Mouse (Mus musculus) c-Kit-negative CD71-positive TER-119-positive erythroid progenitor cells, embryonic 14.5 days (primary cell): Measurements from ENCODE around the gene 4930550C14Rik.

Experiments used
- DNase-seq: peaks from one replicate; pipeline ENCODE4 v3.0.0-alpha.2; 2013; ENCODE audit warnings: low read depth, low spot score

Gene 4930550C14Rik

DNA sequence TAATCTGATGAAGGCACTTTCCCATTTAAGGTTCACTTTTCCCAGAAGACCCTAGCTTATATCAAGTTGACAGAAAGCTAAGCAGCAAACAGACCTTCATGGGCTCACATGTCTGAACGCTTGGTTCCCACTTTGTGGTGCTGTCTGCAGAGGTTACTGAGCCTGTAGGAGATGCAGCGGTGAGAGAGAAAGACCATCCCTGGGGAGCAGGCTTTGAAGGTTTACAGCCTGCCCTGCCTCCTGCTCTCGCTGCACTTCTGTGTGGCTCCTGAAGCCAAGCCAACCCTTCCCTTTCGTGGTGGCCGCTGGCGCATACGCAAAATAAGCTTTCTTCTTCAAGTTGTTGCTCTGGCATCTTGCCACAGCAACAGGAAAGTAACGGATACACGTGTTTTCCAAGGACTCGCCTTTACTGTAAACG lies at the start of gene 4930550C14Rik:
TSS of gene 4930550C14Rik (plus strand) at position 35 of the 421 bp plus-strand sequence.
- DNase-seq: no peak

DNA sequence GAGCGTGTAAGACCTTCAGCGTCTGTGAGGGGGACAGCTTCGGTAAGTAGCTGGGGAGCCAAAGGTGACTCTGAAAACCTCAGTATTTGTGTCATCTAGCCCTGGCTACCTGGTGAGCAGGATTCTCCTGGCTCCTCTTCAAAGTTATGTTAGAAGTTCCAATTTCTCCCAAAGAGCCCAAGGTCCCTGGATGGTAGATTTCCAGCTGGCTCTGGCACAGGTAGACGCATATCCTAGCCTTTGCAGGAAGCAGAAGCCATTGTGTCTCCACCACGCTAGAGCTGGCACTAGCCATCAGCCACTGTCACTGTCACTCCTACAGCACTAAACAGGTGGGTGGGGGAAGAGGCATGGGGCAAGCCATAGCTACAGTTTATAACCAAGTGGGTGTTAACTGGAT lies 49.0 kb upstream of the 4930550C14Rik start:
- no peak for DNase-seq

DNA sequence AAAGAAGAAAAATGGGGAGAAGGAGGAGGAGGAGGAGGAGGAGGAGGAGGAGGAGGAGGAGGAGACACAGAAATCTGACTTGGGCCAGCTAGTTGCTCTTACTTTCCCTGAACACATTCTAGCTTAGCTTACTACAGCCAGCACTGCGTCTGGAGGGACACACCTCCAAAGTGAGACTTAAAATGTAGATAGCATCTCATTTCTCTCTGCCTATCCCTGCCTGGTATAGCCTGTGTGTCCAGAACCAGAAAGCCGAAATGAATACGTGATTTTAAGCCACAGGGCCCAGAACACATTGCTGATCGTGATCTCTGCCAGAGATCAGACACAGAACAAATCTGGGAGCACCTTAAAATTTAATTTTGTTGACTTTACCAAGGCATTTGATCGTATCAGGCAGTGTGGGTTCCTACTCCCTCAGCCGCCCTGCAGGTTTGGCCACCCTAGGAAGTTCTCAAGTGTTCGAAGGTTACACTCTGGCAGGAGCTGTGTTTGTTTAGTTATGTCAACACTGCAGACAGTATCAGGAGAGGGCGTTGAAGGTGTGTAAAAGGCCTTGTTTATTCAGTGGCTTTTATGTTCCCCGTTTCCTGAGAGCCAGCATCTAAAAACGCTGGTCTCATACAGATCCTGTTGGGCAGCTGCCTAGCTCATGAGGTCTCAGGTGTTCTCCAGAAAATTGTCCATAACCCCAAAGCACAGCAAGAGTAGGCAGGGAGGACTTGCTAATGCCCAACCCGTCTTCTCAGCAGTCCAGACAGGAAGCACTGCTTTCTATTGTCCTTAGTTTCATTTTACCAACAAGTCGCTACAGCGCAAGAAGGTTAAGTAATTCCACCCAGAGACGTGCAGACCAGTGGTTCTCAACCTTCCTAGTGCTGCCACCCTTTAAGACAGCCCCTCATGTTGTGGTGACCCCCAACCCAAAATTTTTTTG lies 45.6 kb upstream of the 4930550C14Rik start:
- DNase-seq: no peak

DNA sequence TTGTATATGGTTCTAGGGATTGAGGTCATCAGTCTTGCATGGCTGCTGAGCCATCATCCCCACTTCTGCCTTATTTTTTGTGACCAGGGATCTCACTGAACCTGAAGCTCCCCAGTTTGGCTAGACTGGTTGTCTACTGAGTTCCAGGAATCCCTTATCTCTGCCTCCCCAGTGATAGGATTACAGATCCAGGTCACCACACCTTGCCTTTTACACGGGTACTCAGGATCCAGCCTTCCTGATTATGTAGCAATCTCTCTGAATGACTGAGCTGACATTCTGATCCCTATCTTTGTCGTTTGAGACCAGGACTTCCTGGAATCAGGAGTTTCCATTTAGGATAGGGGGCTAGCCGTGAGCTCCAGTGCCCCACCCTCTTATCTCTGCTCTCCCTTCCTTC lies 30.8 kb upstream of the 4930550C14Rik start:
- DNase-seq: no peak

DNA sequence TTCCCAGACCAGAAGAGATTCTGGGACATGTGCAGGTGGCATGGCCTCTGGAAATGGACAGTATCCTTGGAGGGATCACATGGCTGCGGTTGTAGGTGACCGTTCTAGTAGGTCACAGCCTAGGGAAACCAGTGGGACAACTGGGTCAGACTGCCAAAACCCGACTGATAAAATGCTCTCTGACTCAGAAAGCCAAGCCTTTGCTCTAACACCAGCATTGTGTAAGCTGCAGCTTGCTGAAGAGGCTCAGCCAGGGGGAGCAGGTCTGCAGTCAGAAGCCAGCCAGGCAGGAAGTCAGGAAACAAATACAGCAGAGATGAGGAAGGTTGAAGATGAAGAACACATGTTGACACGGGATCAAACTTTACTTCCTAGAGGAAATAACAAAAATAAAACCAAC lies 26.2 kb upstream of the 4930550C14Rik start:
- no peak for DNase-seq

DNA sequence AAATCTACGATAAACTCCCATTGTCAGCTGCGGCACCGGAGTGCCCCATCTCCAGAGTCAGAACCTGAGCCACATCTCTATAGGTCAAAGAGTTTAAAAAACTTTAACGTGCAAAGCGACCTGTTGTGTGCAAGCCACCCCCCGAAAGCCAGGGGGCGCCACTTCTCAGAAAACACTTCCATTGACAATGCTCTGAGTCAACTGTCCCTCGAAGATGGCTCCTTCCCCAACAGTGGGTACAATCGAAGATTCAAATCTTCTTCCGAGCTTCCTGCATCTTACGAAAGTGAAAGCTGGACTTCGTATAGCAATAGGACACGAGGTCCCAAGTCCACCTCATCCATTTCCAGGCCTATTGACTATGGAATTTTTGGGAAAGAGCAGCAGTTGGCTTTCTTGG lies 25.3 kb upstream of the 4930550C14Rik start:
- DNase-seq: no peak

DNA sequence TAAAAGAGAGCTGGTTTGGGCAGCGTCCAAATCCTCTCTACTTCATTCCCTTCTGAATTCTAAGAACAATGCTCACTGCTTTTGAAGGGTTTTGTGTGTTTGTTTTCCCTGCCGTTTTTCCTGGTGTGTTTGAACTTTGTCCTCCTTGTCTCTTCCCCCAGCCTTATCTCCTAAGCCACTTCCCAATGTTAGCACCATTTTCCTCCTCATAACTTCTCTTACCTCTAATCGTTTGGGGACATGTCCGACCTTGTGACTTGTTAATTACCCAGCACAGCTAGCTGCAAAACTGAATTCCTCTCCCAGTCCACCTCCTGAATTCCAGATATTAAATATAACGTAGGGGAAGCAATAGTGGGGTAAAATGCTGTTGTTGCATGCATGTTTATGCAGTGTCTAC lies 24.5 kb upstream of the 4930550C14Rik start:
- no peak for DNase-seq

DNA sequence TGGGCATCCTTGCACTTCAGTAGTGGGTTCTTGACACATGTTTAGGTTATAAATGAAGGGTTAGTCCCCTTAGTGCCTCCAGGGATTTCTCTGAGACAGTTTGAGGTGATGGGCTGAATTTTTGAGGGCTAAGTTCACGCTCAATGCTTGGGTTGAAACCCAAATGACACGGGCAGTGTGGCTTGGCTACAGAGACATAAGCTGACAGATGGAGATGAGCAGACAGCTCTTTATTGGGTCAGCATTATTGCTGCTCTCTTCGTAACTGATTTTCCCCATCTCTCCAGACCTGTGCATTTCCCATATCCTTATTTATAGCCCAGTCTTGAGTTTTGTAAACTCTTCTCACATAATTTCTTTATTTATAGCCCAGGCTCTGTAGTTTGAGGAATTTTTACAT lies 24.0 kb upstream of the 4930550C14Rik start:
- no peak for DNase-seq

DNA sequence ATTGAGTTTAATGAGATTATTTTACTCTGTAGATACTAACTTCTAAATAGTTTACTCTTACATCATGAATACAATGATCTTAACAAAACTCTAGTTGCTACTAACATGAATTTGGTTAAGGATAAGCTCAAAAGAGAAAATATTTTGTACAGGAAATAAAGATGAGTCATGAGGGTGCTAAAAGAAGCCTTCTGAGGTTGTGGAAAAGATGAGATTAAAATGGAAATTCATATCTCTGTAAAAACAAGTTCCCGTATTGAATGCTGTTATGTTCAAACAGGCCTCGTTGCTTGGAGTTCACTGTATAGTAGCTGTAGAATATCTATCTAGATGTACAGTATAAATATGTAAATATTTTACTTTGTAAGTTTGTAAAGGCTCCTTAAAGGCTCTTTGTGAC lies 21.5 kb upstream of the 4930550C14Rik start:
- DNase-seq: no peak

DNA sequence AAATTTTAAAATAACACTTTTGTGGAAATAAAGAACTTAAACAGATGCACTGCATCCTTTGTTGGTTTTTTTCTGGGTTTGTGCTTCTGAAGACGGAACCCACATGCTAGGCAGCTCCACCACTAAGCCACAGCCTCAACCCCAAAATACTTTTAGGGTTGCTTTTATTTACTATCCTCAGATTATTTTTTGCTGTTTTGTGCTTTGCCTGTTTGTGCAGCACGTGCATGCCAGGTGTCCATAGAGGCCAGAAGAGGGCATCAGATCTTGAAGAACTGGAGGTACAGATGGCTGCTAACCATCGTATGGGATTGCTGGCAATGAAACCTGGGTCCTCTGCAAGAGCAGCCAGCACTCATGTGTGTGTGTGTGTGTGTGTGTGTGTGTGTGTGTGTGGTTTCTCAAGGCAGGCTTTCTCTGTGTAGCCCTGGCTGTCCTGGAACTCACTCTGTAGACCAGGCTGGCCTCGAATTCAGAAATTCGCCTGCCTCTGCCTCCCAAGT lies 21.0 kb upstream of the 4930550C14Rik start:
- DNase-seq: no peak

DNA sequence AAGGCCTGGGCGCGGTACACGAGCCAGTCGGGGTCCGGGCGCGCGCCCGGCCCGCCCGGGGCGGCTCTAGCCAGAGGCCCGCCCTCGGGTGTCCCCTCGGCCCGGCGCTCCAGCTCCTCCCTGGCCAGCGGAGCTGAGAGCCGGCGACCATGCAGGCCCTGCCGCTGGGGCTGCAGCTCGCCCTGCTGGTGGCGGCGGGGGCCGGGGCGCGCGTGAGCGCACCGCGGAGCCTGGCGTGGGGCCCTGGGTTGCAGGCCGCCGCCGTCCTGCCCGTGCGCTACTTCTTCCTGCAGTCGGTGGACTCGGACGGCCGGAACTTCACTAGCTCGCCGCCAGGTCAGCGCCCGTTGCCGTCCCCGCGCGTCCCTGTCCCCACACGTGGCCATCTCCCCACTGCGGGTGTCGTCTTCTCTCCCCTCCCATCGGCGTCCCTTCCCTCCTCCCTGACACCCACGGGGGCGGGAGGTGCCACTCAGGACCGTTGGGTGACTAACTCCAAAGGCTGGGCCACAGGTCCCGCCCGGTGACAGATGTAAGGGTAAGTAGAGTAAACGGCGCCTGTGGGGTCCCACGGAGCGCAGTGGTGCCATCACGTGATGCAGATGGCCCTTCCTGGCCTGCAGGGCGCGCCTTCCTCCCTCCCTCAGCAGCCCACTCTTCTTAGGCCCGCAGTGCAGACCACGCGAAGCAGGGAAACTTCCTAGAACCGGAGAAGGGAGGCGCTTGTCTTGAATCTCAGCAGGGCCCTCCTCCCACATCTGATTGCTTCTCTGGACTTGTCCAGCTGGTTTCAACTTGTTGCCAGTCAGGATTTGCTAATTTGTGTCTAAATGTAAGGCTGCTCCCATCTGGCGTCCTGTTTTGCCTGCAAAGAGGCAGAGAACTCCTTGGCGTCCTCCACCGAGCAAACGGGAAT lies 17.9 kb upstream of the 4930550C14Rik start, which contains the start of gene Kdelc2:
TSS of gene Kdelc2 (plus strand) at position 75 of the 916 bp plus-strand sequence.
- DNase-seq: no peak

DNA sequence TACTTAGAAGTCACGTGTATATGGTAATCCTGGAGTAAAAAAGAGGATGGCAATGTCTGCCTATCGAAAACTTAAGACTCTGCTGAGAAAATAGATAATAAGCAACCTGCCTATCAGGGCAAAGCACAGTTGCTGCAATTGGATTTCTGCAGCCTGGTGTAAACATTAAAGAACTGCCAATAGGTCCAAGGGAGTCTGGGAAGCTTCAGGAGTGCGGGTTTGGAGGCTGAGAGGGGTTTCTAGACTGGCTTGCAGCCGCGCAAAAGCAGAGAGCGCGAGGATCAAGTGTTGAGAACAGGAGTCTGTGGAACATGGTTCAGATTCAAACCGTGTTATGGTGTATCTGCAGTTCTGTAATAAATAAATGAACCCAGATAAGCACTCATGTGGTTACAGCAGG lies 17.3 kb upstream of the 4930550C14Rik start:
- DNase-seq: no peak

DNA sequence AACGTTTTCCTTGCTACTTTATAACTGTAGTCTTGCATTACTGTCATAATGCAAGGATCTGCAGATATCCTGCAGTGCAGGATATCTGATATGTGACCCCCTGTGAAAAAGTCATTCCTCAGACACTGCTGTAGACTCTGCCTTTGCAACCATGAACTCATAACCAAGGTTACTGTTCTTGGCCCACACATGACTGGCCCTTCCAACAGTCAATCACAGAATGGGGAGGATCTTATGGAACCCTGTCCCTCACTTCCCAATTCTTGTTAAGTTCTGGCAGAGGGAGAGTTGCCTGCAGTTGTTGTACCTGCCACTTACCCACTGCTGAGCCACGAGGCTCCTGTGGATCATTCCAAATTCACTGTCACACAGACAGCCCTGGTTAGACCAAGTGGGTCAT lies 14.7 kb upstream of the 4930550C14Rik start:
- DNase-seq: no peak

DNA sequence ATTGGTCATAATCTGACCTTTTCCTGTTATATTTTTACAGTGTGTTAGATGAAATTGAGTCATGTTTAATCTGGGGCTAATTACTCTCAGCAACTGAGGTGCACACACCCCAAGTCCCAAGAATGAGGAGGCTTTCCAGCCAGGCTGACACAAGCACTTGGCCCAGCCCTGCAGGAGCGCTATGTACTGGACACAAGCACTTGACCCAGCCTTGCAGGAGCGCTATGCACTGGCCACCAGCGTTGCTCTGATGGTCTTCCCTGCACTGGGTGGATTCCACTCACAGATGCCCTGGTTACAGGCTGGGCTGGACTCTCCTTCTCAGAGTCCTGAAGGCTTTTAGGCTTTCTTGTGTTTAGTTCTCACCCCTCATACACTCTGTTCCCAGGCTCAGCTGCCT lies 13.0 kb upstream of the 4930550C14Rik start:
- no peak for DNase-seq

DNA sequence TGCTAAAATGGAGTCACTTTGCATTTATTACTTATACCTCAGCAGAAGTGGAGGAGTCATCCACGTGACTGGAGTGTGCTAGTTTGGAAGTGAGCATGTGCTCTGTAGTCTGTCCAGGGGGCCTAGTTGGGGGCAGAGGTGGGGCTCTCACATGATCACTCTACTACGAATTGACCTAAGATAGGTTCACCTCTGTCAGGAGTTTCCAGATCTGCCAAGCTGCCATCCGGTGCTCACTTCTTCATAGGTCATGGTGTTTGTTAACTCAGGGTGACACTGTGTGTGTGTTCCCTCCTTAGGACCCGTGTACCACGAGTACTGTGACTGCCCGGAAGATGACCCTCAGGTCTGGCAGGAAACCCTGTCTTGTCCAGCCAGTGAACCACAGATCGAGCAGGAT lies 12.0 kb upstream of the 4930550C14Rik start:
- DNase-seq: no peak

DNA sequence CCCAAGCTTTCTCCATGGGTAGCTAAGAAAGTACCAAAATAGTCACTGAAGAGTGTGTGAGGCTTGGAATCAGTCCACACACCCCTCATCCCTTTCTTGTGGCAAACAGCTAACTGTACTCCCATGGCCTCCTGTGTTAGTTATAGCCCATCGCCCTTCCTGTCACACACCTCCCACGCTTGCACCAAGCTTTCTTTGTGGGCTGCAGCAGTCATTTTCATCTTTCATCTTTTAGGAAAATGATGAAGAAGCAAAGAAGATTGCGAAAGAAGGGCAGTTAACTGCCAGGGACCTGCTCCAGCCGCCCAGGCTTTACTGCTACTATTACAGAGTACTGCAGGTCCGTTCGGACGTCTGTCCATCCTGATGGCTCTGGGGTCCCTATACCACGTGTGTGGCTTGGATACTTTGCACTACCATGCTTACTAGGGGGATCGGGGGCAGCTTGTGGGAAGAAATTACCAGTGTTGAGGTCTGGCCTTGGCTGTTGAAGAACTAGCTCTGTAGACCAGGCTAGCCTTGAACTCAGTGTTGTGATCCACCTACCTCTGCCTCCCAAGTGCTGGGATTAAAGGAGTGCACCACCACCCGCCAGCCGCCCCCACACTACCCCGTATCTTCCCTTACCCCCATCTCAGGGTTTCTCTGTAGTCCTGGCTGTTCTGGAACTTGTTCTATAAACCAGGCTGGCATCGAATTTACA lies 4.3 kb upstream of the 4930550C14Rik start:
- no peak for DNase-seq

DNA sequence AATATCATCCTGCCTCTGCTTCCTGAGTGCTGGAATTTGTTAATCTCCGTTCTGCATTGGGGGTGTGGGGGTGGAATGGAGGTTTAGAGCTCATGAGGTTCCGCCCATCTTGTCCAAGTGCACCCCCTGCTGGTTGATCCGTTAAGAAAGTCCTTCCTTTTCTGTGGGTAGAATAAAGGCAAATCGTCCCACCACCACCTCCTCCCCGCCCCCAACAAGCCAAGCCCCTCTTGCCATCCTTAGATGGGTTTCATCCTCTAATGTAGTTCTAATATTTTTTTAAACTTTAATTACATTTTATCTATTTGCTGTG lies 3.8 kb upstream of the 4930550C14Rik start:
- no peak for DNase-seq

DNA sequence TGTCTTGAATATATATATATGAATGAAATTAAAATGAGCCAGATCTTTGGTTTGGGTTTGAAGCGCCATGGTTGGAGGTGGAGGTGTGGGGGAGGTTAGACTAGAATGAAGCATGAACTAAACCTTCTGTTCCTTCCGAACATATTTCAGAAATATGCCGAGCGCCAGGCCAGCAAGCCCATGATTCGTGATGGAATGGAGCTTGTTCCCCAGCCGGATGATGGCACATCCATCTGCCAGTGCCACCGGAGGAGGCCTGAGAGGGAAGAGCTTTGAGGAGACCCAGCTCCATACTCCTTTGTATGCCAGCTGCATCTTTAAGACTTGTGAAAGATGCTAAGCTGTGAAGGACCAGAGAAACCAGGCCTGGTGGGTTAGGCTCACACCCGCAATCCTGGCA lies 2.6 kb upstream of the 4930550C14Rik start:
- no peak for DNase-seq

DNA sequence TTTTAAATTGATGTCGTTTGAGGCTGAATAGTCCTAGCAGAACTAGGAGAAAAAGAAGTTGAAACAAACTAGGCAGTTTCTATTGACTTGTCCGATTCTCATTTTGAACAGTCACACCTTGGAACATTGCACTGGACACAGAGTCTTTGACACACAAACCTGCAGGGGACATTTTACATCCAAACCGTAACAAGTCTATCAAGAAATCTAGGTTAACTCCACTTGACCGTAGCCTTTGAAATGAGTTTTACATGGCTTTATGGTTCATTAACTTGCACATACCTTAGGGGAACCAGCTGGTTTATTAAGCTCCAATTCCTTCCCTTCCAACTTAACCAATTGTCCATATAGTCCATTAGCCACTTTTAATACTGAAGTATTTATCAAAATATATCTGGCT lies 1.4 kb upstream of the 4930550C14Rik start:
- DNase-seq: no peak

DNA sequence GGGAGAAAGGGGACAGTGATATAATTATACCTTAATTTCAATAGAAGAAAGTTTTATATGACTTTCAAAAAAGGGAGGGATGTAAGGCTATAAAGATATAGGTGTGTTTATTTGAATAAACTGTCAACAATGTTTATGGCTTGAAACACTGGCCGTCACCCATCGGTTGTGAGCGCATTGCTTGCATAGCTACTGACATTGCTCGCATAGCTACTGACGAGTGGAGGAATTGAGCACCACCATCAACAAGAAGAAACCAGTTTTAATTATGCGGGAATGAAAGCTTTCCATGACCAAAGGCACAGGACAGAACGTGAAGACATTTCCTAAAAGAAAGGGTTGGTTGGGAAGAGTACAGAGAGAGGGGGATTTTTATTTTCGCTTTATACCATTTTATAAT lies 979 bp upstream of the 4930550C14Rik start:
- DNase-seq: no peak

DNA sequence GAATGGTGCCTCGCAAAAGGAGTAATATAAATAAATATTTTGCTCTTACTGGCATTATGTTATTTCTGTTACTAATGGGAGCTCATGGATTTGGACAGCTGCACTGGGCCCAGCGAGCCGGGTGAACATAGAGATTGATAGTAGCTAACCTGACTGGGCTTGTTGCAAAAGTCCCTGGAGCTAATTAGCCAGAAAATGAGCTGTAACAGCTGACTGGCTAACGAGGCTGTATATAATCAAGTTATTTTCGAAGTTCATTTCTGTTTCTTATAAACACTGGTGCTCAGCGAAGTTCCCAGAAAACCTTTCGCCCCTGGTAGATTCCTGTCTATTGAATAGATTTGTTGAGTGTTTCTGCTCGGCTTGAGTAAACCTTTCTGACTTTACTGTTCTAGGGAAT lies 866 bp downstream of the 4930550C14Rik start:
- no peak for DNase-seq
